Mouse (Mus musculus): ENCODE measurements around the gene Thbs3. TPM values are rescaled to one million over a fixed set of nuclear protein-coding genes. Genes with fewer than 3 reads are reported as not detected.

The Thbs3 gene
- polyA plus RNA-seq, 1 experiment from 2014 or later, result 1.3 TPM

DNA sequence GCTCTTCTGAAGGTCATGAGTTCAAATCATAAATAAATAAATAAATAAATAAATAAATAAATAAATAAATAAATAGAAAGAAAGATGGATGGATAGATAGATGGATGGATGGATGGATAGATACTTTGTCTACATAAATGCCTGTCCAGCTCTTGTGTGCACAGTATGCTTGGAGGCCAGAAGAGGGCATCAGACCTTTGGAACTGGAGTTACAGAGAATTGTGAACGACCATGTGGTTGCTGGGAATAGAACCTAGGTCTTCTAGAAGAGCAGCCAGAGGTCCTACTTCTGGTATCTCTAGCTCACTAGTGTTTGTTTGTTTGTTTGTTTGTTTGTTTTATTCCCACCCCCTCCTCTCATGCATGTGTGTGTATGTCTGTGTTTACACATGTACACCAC lies 21.6 kb upstream of the Thbs3 start:
- no peak for DNase-seq
- TF ChIP-seq CTCF (IDR thresholded peaks at IDR 0.05; ENCODE audit: low read depth) (peak; percentile 33), EP300 (IDR thresholded peaks at IDR 0.05; ENCODE audit: low read depth) (no peak)
- H3K4me3 ChIP-seq (ENCODE audit: low read depth, low read length), result no peak overlapping the region
- no peak for ATAC-seq
- H3K9ac ChIP-seq (replicated peaks), result no peak overlapping the region
- H3K36me3 ChIP-seq (replicated peaks; ENCODE audit: insufficient read depth, low read length), result no peaks in the 10 kb centered on the region
- H3K4me2 ChIP-seq (ENCODE audit: low read depth, low read length), result no peak overlapping the region
- H3K27me3 ChIP-seq (ENCODE audit: insufficient read depth, low read length), result no peaks in the 10 kb centered on the region
- no peaks in the 10 kb centered on the region for H3K9me3 ChIP-seq (ENCODE audit: low read length)
- H3K27ac ChIP-seq (ENCODE audit: low read depth), result no peak overlapping the region
- H3K4me1 ChIP-seq (ENCODE audit: insufficient read depth), result peaks cover 6% of the 10 kb centered on the region
- WGBS (ENCODE audit: insufficient replicate concordance), result 68% methylated on average over 1 of the region's 1 CpGs

DNA sequence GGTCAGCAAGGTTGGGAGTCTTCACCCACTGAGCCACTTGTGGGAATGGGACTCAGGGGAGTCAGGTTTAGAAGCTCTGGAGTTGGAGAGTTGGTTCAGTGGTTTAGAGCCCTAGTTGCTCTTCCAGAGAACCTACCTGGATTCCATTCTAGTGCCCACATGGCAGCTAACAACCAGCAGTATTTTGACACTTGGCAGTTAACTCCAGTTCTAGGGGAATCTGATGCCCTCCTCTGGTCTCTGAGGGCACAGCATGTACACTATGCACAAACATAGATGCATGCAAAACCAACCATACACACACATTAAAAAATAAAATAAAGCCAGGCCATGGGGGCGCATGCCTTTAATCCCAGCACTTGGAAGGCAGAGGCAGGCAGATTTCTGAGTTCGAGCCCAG lies 21.1 kb upstream of the Thbs3 start:
- WGBS (ENCODE audit: insufficient replicate concordance), result 84% methylated on average over 2 of the region's 2 CpGs
- ATAC-seq, result no peak
- no peak overlapping the region for H3K27ac ChIP-seq (ENCODE audit: low read depth)
- TF ChIP-seq CTCF (IDR thresholded peaks at IDR 0.05; ENCODE audit: low read depth) (peak; percentile 56), EP300 (IDR thresholded peaks at IDR 0.05; ENCODE audit: low read depth) (no peak)
- no peak for DNase-seq
- H3K9ac ChIP-seq (replicated peaks), result no peak overlapping the region
- H3K36me3 ChIP-seq (replicated peaks; ENCODE audit: insufficient read depth, low read length), result no peaks in the 10 kb centered on the region
- no peaks in the 10 kb centered on the region for H3K27me3 ChIP-seq (ENCODE audit: insufficient read depth, low read length)
- H3K4me2 ChIP-seq (ENCODE audit: low read depth, low read length), result no peak overlapping the region
- no peaks in the 10 kb centered on the region for H3K9me3 ChIP-seq (ENCODE audit: low read length)
- no peak overlapping the region for H3K4me3 ChIP-seq (ENCODE audit: low read depth, low read length)
- peaks cover 6% of the 10 kb centered on the region for H3K4me1 ChIP-seq (ENCODE audit: insufficient read depth)

DNA sequence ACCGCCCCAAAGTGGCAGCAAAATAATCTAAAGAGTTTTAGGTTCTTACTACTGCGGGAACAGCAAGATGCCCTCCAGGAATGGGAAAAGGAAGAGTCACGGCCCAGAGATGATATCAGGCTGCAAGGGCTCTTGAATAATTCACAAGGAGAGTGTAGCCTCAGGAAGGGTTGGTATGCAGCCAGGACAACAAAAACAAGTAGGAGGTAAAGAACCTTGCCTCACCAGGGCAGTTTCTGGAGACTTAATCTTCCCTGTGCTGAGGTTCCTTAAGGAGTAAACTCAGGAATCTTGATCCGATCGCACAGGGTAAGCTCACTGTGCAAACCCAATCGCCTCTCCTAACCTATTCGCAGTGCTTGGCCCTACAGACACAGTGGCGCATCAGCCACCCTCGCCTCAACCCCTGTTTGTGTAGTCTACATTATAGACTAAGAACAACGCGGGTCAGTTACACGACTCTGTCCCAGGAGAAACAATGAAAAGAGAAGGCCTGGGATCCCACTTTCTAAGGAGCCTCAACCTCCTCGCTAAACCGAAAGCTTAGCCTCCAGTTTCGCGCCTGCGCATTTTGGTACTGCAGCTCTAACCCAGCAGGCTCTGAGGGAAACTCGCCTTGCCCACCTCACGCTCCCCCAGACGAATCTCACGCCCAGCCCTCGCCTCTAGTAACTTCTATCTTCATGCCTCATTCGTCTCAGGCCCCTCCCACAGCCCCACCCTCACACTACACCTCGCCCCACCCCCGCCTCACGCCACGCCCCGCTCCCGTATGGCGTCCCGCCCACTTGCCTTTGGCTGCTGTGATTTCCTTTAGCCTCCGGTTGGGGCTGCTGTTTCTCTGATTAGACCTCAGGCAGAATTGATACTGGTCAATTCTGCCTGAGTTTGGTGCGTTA lies 18.8 kb upstream of the Thbs3 start:
- TF ChIP-seq CTCF (IDR thresholded peaks at IDR 0.05; ENCODE audit: low read depth), result peak; percentile 70
- no peak for TF ChIP-seq EP300 (IDR thresholded peaks at IDR 0.05; ENCODE audit: low read depth)
- H3K4me1 ChIP-seq (ENCODE audit: insufficient read depth), result peaks cover 6% of the 10 kb centered on the region
- H3K27ac ChIP-seq (ENCODE audit: low read depth), result peak overlapping the region; percentile 66
- peak overlapping the region; percentile 58 for H3K9ac ChIP-seq (replicated peaks)
- H3K4me2 ChIP-seq (ENCODE audit: low read depth, low read length), result peak overlapping the region; percentile 73
- DNase-seq (peak; percentile 95), ATAC-seq (peak; percentile 95)
- H3K9me3 ChIP-seq (ENCODE audit: low read length), result no peaks in the 10 kb centered on the region
- no peaks in the 10 kb centered on the region for H3K36me3 ChIP-seq (replicated peaks; ENCODE audit: insufficient read depth, low read length)
- 7% methylated on average over 33 of the region's 33 CpGs for WGBS (ENCODE audit: insufficient replicate concordance)
- no peaks in the 10 kb centered on the region for H3K27me3 ChIP-seq (ENCODE audit: insufficient read depth, low read length)
- H3K4me3 ChIP-seq (ENCODE audit: low read depth, low read length), result peak overlapping the region; percentile 51

DNA sequence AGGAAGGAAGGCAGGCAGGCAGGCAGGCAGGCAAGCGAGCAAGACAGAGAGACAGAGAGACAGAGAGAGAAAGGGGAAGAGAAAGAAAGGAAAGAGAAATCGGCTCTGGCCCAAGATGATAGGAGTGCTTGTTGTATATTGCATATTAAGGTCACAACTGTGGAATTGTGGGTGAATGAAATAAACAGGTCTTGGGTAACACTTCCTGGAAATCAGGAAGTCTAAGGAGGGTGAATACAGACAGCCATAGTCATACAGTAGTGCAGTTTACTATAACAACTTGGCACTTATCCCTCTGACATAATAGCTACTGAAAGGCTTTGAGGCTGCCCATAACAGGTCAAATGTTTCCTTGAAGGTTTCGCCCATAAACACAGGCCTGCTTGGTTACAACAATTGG lies 15.1 kb upstream of the Thbs3 start:
- WGBS (ENCODE audit: insufficient replicate concordance), result 49% methylated on average over 3 of the region's 3 CpGs
- Histone ChIP-seq H3K9ac (replicated peaks) (no peak overlapping the region), H3K4me3 (ENCODE audit: low read depth, low read length) (no peak overlapping the region), H3K27me3 (ENCODE audit: insufficient read depth, low read length) (no peaks in the 10 kb centered on the region), H3K4me1 (ENCODE audit: insufficient read depth) (peaks cover 11% of the 10 kb centered on the region), H3K4me2 (ENCODE audit: low read depth, low read length) (no peak overlapping the region), H3K27ac (ENCODE audit: low read depth) (no peak overlapping the region), H3K9me3 (ENCODE audit: low read length) (no peaks in the 10 kb centered on the region), H3K36me3 (replicated peaks; ENCODE audit: insufficient read depth, low read length) (peaks cover 6% of the 10 kb centered on the region; the same call in 1 of the 2 replicates)
- DNase-seq (no peak), ATAC-seq (no peak)
- TF ChIP-seq CTCF (IDR thresholded peaks at IDR 0.05; ENCODE audit: low read depth) (no peak), EP300 (IDR thresholded peaks at IDR 0.05; ENCODE audit: low read depth) (no peak)

DNA sequence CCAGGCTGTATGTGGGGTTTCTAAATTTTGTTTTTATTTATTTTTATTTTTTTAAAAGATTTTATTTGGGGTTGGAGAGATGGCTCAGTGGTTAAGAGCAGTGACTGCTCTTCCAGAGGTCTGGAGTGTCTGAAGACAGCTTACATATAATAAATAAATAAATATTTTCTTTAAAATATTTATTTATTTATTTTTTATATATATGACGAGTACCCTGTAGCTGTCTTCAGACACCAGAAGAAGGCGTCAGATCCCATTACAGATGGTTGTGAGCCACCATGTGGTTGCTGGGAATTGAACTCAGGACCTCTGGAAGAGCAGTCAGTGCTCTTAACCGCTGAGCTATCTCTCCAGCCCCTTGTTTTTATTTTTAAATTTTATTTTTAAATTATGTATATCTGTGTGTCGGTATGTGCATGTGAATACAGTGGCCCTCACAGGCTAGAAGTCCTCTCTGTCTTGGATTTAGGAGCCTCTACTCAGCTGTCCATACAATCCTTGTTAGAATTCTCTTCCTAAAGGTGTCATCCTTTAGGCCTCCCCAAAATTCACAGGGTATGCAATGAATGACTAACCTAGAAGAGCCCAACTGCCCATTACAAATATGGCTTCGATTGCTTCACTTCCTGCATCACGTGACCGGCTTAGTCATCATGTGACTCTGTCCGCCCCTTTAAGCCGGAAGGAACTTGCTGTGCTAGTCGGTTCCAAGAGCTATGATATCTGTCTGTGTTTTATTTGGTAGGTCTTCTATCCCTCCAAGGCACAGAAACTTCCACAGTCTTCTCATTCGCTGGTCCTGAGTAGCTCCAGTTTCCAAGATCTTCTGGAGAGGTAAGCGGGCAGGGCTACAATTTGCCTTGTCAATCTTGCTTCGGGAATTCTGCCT lies 12.5 kb upstream of the Thbs3 start, which contains the start of gene Gba:
Gene Gba (plus strand): TSS at position 676 of the 889 bp plus-strand sequence.
- Histone ChIP-seq H3K36me3 (replicated peaks; ENCODE audit: insufficient read depth, low read length) (peaks cover 30% of the 10 kb centered on the region), H3K27me3 (ENCODE audit: insufficient read depth, low read length) (no peaks in the 10 kb centered on the region), H3K9me3 (ENCODE audit: low read length) (no peaks in the 10 kb centered on the region), H3K27ac (ENCODE audit: low read depth) (no peak within 1 kb of the TSS), H3K4me3 (ENCODE audit: low read depth, low read length) (peak within 1 kb of the TSS; percentile 54), H3K4me1 (ENCODE audit: insufficient read depth) (peaks cover 5% of the 10 kb centered on the region; the same call in 1 of the 2 replicates), H3K4me2 (ENCODE audit: low read depth, low read length) (peak within 1 kb of the TSS; percentile 84), H3K9ac (replicated peaks) (peak within 1 kb of the TSS; percentile 68)
- peak; percentile 28; the same call in 1 of the 2 replicates for TF ChIP-seq EP300 (IDR thresholded peaks at IDR 0.05; ENCODE audit: low read depth)
- TF ChIP-seq CTCF (IDR thresholded peaks at IDR 0.05; ENCODE audit: low read depth), result no peak
- 23% methylated on average over 13 of the region's 13 CpGs for WGBS (ENCODE audit: insufficient replicate concordance)
- peak; percentile 87 for ATAC-seq
- peak; percentile 89 for DNase-seq

DNA sequence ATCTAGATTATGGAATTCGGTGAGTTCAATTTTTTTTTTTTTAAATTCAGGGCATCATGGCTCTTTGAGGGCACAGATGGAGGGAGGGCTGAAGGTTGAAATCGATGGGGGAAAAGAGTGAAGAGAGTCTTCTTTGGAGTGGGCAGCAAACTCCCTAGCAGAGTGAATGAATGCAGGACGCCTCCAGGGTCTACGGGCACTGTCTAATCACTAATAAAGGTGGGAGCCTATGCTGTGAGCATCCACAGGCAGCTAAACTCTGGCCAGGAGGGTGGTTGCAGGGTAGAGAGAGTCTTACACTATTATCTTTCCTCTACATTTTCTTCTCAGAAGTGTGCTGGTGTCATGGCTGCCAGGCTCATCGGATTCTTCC lies 11.9 kb upstream of the Thbs3 start:
- no peak overlapping the region for H3K27ac ChIP-seq (ENCODE audit: low read depth)
- no peaks in the 10 kb centered on the region for H3K27me3 ChIP-seq (ENCODE audit: insufficient read depth, low read length)
- peak; percentile 28 for ATAC-seq
- WGBS (ENCODE audit: insufficient replicate concordance), result 28% methylated on average over 5 of the region's 5 CpGs
- peaks cover 5% of the 10 kb centered on the region; the same call in 1 of the 2 replicates for H3K4me1 ChIP-seq (ENCODE audit: insufficient read depth)
- H3K4me2 ChIP-seq (ENCODE audit: low read depth, low read length), result peak overlapping the region; percentile 84
- no peaks in the 10 kb centered on the region for H3K9me3 ChIP-seq (ENCODE audit: low read length)
- peaks cover 37% of the 10 kb centered on the region for H3K36me3 ChIP-seq (replicated peaks; ENCODE audit: insufficient read depth, low read length)
- peak overlapping the region; percentile 68 for H3K9ac ChIP-seq (replicated peaks)
- peak overlapping the region; percentile 54 for H3K4me3 ChIP-seq (ENCODE audit: low read depth, low read length)
- no peak for TF ChIP-seq CTCF (IDR thresholded peaks at IDR 0.05; ENCODE audit: low read depth)
- TF ChIP-seq EP300 (IDR thresholded peaks at IDR 0.05; ENCODE audit: low read depth), result no peak
- DNase-seq, result no peak
